Mouse (Mus musculus): ENCODE data around the gene Vmn1r183. TPM values are rescaled to one million over a fixed set of nuclear protein-coding genes. Genes with fewer than 3 reads are reported as not detected.

The Vmn1r183 gene
- polyA plus RNA-seq, 1 experiment: not detected

GRCm38 (mm10) chr7:24104403-24104802, 51.3 kb downstream of the Vmn1r183 start:
- WGBS: 95% methylated on average over 9 of the region's 9 CpGs
- no peaks in the 10 kb centered on the region for H3K4me1 ChIP-seq (ENCODE audit: control insufficient read depth, insufficient read depth, insufficient read length, low read length)
- H3K36me3 ChIP-seq (ENCODE audit: control insufficient read depth, insufficient read depth, low read length): peaks cover 71% of the 10 kb centered on the region
- no peak overlapping the region for H3K27ac ChIP-seq (ENCODE audit: insufficient read depth, low read depth, low read length)
- no peak overlapping the region for H3K4me3 ChIP-seq (ENCODE audit: low read depth, low read length)
- TF ChIP-seq POLR2A (IDR thresholded peaks at IDR 0.05; ENCODE audit: low read depth, low read length): no peak
- TF ChIP-seq CTCF (IDR thresholded peaks at IDR 0.05; ENCODE audit: extremely low read depth, insufficient read length, insufficient replicate concordance, low read depth, low read length): no peak
- H3K27me3 ChIP-seq (ENCODE audit: control insufficient read depth, insufficient read depth, low read length): no peaks in the 10 kb centered on the region

- Histone ChIP-seq H3K4me1 (ENCODE audit: control insufficient read depth, insufficient read depth, insufficient read length, low read length) (no peaks in the 10 kb centered on the region), H3K27me3 (ENCODE audit: control insufficient read depth, insufficient read depth, low read length) (no peaks in the 10 kb centered on the region), H3K27ac (ENCODE audit: insufficient read depth, low read depth, low read length) (no peak overlapping the region), H3K36me3 (ENCODE audit: control insufficient read depth, insufficient read depth, low read length) (peaks cover 66% of the 10 kb centered on the region), H3K4me3 (ENCODE audit: low read depth, low read length) (no peak overlapping the region)
- TF ChIP-seq POLR2A (IDR thresholded peaks at IDR 0.05; ENCODE audit: low read depth, low read length) (no peak), CTCF (IDR thresholded peaks at IDR 0.05; ENCODE audit: extremely low read depth, insufficient read length, insufficient replicate concordance, low read depth, low read length) (no peak)
- WGBS: 96% methylated on average over 18 of the region's 18 CpGs
Measured at GRCm38 (mm10) chr7:24105144-24105703, 52.2 kb downstream of the Vmn1r183 start.

- no peak overlapping the region for H3K27ac ChIP-seq (ENCODE audit: insufficient read depth, low read depth, low read length)
- no peak overlapping the region for H3K4me3 ChIP-seq (ENCODE audit: low read depth, low read length)
- TF ChIP-seq CTCF (IDR thresholded peaks at IDR 0.05; ENCODE audit: extremely low read depth, insufficient read length, insufficient replicate concordance, low read depth, low read length) (no peak), POLR2A (IDR thresholded peaks at IDR 0.05; ENCODE audit: low read depth, low read length) (no peak)
- H3K27me3 ChIP-seq (ENCODE audit: control insufficient read depth, insufficient read depth, low read length): no peaks in the 10 kb centered on the region
- H3K36me3 ChIP-seq (ENCODE audit: control insufficient read depth, insufficient read depth, low read length): peaks cover 13% of the 10 kb centered on the region
- H3K4me1 ChIP-seq (ENCODE audit: control insufficient read depth, insufficient read depth, insufficient read length, low read length): peaks cover 2% of the 10 kb centered on the region; the same call in 1 of the 2 replicates
- 96% methylated on average over 7 of the region's 7 CpGs for whole genome bisulfite sequencing
Measured at GRCm38 (mm10) chr7:24110839-24111238, 57.8 kb downstream of the Vmn1r183 start.

- H3K27ac ChIP-seq (ENCODE audit: insufficient read depth, low read depth, low read length): peak overlapping the region; percentile 85
- 11% methylated on average over 9 of the region's 9 CpGs for WGBS
Measured at GRCm38 (mm10) chr7:24111772-24112155, 58.7 kb downstream of the Vmn1r183 start.

GRCm38 (mm10) chr7:24112156-24112856, 59.3 kb downstream of the Vmn1r183 start, which contains the start of gene Zfp112:
Gene Zfp112 (plus strand): TSS chr7:24112314.
- H3K27ac ChIP-seq (ENCODE audit: insufficient read depth, low read depth, low read length): peak within 1 kb of the TSS; percentile 91
- H3K36me3 ChIP-seq (ENCODE audit: control insufficient read depth, insufficient read depth, low read length): no peaks in the 10 kb centered on the region
- H3K27me3 ChIP-seq (ENCODE audit: control insufficient read depth, insufficient read depth, low read length): no peaks in the 10 kb centered on the region
- H3K4me1 ChIP-seq (ENCODE audit: control insufficient read depth, insufficient read depth, insufficient read length, low read length): peaks cover 2% of the 10 kb centered on the region; the same call in 1 of the 2 replicates
- WGBS: 5% methylated on average over 23 of the region's 23 CpGs
- H3K4me3 ChIP-seq (ENCODE audit: low read depth, low read length): peak within 1 kb of the TSS; percentile 74
- TF ChIP-seq POLR2A (IDR thresholded peaks at IDR 0.05; ENCODE audit: low read depth, low read length) (0 out of 2 replicates have a peak, but pooled peaks have one; percentile 21), CTCF (IDR thresholded peaks at IDR 0.05; ENCODE audit: extremely low read depth, insufficient read length, insufficient replicate concordance, low read depth, low read length) (no peak)

More at GRCm38 (mm10) chr7:24111772-24112155, 58.7 kb downstream of the Vmn1r183 start:
- Histone ChIP-seq H3K4me3 (ENCODE audit: low read depth, low read length) (peak overlapping the region; percentile 74), H3K4me1 (ENCODE audit: control insufficient read depth, insufficient read depth, insufficient read length, low read length) (peaks cover 2% of the 10 kb centered on the region; the same call in 1 of the 2 replicates), H3K27me3 (ENCODE audit: control insufficient read depth, insufficient read depth, low read length) (no peaks in the 10 kb centered on the region), H3K36me3 (ENCODE audit: control insufficient read depth, insufficient read depth, low read length) (peaks cover 4% of the 10 kb centered on the region)
- TF ChIP-seq CTCF (IDR thresholded peaks at IDR 0.05; ENCODE audit: extremely low read depth, insufficient read length, insufficient replicate concordance, low read depth, low read length): no peak
- TF ChIP-seq POLR2A (IDR thresholded peaks at IDR 0.05; ENCODE audit: low read depth, low read length): no peak

GRCm38 (mm10) chr7:24113001-24113400, 59.9 kb downstream of the Vmn1r183 start:
- H3K36me3 ChIP-seq (ENCODE audit: control insufficient read depth, insufficient read depth, low read length): no peaks in the 10 kb centered on the region
- H3K4me3 ChIP-seq (ENCODE audit: low read depth, low read length): peak overlapping the region; percentile 74
- TF ChIP-seq POLR2A (IDR thresholded peaks at IDR 0.05; ENCODE audit: low read depth, low read length) (peak; percentile 36; the same call in 1 of the 2 replicates), CTCF (IDR thresholded peaks at IDR 0.05; ENCODE audit: extremely low read depth, insufficient read length, insufficient replicate concordance, low read depth, low read length) (no peak)
- no peaks in the 10 kb centered on the region for H3K27me3 ChIP-seq (ENCODE audit: control insufficient read depth, insufficient read depth, low read length)
- peaks cover 2% of the 10 kb centered on the region; the same call in 1 of the 2 replicates for H3K4me1 ChIP-seq (ENCODE audit: control insufficient read depth, insufficient read depth, insufficient read length, low read length)
- peak overlapping the region; percentile 91 for H3K27ac ChIP-seq (ENCODE audit: insufficient read depth, low read depth, low read length)
- 5% methylated on average over 12 of the region's 12 CpGs for WGBS

Other genes with a start within 250 kb of the Vmn1r183 start
- gene Vmn1r175, start 242.6 kb upstream of the Vmn1r183 start, polyA plus RNA-seq (2012; rRNA removed): not detected in 2 replicates
- not detected in 2 replicates for gene Vmn1r176, start 215.9 kb upstream of the Vmn1r183 start, polyA plus RNA-seq (2012; rRNA removed)
- not detected in 2 replicates for gene Vmn1r177, start 186.8 kb upstream of the Vmn1r183 start, polyA plus RNA-seq (2012; rRNA removed)
- gene Vmn1r178, start 161.2 kb upstream of the Vmn1r183 start, polyA plus RNA-seq (2012; rRNA removed): not detected in 2 replicates
- gene Vmn1r179, start 126.3 kb upstream of the Vmn1r183 start, polyA plus RNA-seq (2012; rRNA removed): not detected in 2 replicates
- gene Vmn1r180, start 102.6 kb upstream of the Vmn1r183 start, polyA plus RNA-seq (2012; rRNA removed): not detected in 2 replicates
- not detected in 2 replicates for gene Vmn1r181, start 78.6 kb upstream of the Vmn1r183 start, polyA plus RNA-seq (2012; rRNA removed)
- gene V1rd19, start 51.6 kb upstream of the Vmn1r183 start, polyA plus RNA-seq (2012; rRNA removed): not detected in 2 replicates
- 3.8 and 7.4 TPM in 2 replicates for gene Zfp180, start 28.7 kb downstream of the Vmn1r183 start, polyA plus RNA-seq (2012; rRNA removed)
- 0.36 and 0.60 TPM in 2 replicates for gene Zfp112, start 59.1 kb downstream of the Vmn1r183 start, polyA plus RNA-seq (2012; rRNA removed)
- 3.2 and 3.3 TPM in 2 replicates for gene Zfp235, start 80.9 kb downstream of the Vmn1r183 start, polyA plus RNA-seq (2012; rRNA removed)
- gene Zfp114, start 121.8 kb downstream of the Vmn1r183 start, polyA plus RNA-seq (2012; rRNA removed): 0.03 and 0.08 TPM in 2 replicates
- gene Zfp111, start 158.2 kb downstream of the Vmn1r183 start, polyA plus RNA-seq (2012; rRNA removed): 0.28 and 0.70 TPM in 2 replicates
- gene Zfp109, start 184.3 kb downstream of the Vmn1r183 start, polyA plus RNA-seq (2012; rRNA removed): 0.33 and 0.56 TPM in 2 replicates
- gene Zfp108, start 201.5 kb downstream of the Vmn1r183 start, polyA plus RNA-seq (2012; rRNA removed): 0.13 and 0.18 TPM in 2 replicates
- gene Zfp93, start 217.2 kb downstream of the Vmn1r183 start, polyA plus RNA-seq (2012; rRNA removed): 0.37 and 0.55 TPM in 2 replicates
- 1.1 and 1.5 TPM in 2 replicates for gene Zfp61, start 248.0 kb downstream of the Vmn1r183 start, polyA plus RNA-seq (2012; rRNA removed)

Data from small intestine, adult 2 months (tissue).